Mouse (Mus musculus) pancreas, adult 10 weeks (tissue): Measurements from ENCODE around the gene Ccdc184. TPM values are rescaled to one million over a fixed set of nuclear protein-coding genes. Genes with fewer than 3 reads are reported as not detected.

Source experiments
- polyA plus RNA-seq: library from polyadenylated mRNA; stranded (reverse); fragments of 350-450 nt; fragmentation: Illumina TruSeq; extraction: RNeasy Lipid Tissue Mini Kit (QIAGEN cat#74804); gene quantifications from one replicate; pipeline ENCODE4 v1.2.3, GENCODE M21; 2015; ENCODE audit warnings: low read depth, low replicate concordance; ENCODE audit not compliant: insufficient read depth

Gene Ccdc184
- 0.72 TPM for polyA plus RNA-seq

GRCm38 (mm10) chr15:98166963-98167644, at the start of gene Ccdc184:
Gene Ccdc184, plus strand, starts transcription at chr15:98167158.

GRCm38 (mm10) chr15:98165525-98165924, 1.4 kb upstream of the Ccdc184 start, which contains the start of gene Asb8:
Gene Asb8, minus strand, starts transcription at chr15:98165625.

GRCm38 (mm10) chr15:98195442-98195841, 28.5 kb downstream of the Ccdc184 start, which contains the start of gene Olfr288:
Gene Olfr288, minus strand, starts transcription at chr15:98195542.

Other genes starting within 250 kb of the Ccdc184 start
- gene Tmem106c, start 203.0 kb upstream of the Ccdc184 start, polyA plus RNA-seq, result 13.9 TPM
- gene Col2a1, start 162.5 kb upstream of the Ccdc184 start, polyA plus RNA-seq, result not detected
- 5.8 TPM for gene Pfkm, start 74.6 kb upstream of the Ccdc184 start, polyA plus RNA-seq
- 3.8 TPM for gene Senp1, start 73.4 kb upstream of the Ccdc184 start, polyA plus RNA-seq
- gene Asb8, start 1.5 kb upstream of the Ccdc184 start, polyA plus RNA-seq, result 6.8 TPM
- not detected for gene Olfr288, start 28.4 kb downstream of the Ccdc184 start, polyA plus RNA-seq
- gene Gm44579, start 53.8 kb downstream of the Ccdc184 start, polyA plus RNA-seq, result not detected
- not detected for gene Olfr287, start 53.9 kb downstream of the Ccdc184 start, polyA plus RNA-seq
- not detected for gene Olfr286, start 67.3 kb downstream of the Ccdc184 start, polyA plus RNA-seq
- not detected for gene H1fnt, start 90.1 kb downstream of the Ccdc184 start, polyA plus RNA-seq
- gene Zfp641, start 129.0 kb downstream of the Ccdc184 start, polyA plus RNA-seq, result 1.1 TPM
- not detected for gene Olfr285, start 150.2 kb downstream of the Ccdc184 start, polyA plus RNA-seq
- gene Olfr284, start 173.8 kb downstream of the Ccdc184 start, polyA plus RNA-seq, result not detected
- not detected for gene Olfr283, start 213.8 kb downstream of the Ccdc184 start, polyA plus RNA-seq